Mouse (Mus musculus) embryonic facial prominence, embryonic 10.5 days (tissue): Measurements from ENCODE around the gene Rps6ka4. TPM values are rescaled to one million over a fixed set of nuclear protein-coding genes. Genes with fewer than 3 reads are reported as not detected.

Experiments used
- DNase-seq: peaks from one replicate; pipeline ENCODE4 v3.0.0-alpha.2; 2017; ENCODE audit warnings: low spot score
- H3K27ac ChIP-seq: fragments of 300-500 bp; sonication (generic); replicated peaks from 2 replicates; pipeline ENCODE4 v1.5.1; 2016; ENCODE audit warnings: mild to moderate bottlenecking
- H3K27me3 ChIP-seq: fragments of 300-500 bp; sonication (generic); replicated peaks from 2 replicates; pipeline ENCODE4 v1.6.1; 2016; ENCODE audit warnings: low read depth, mild to moderate bottlenecking; ENCODE audit not compliant: poor library complexity, severe bottlenecking
- H3K36me3 ChIP-seq: fragments of 300-500 bp; sonication (generic); replicated peaks from 2 replicates; pipeline ENCODE4 v1.6.1; 2016; ENCODE audit warnings: mild to moderate bottlenecking, moderate library complexity
- H3K4me1 ChIP-seq: fragments of 300-500 bp; sonication (generic); 2 replicates; pipeline ENCODE4 v1.6.1; 2016
- H3K4me3 ChIP-seq: fragments of 300-500 bp; sonication (generic); 2 replicates; pipeline ENCODE4 v1.5.1; 2016; ENCODE audit warnings: mild to moderate bottlenecking, moderate library complexity
- H3K9me3 ChIP-seq: fragments of 300-500 bp; sonication (generic); 2 replicates; pipeline ENCODE4 v1.6.1; 2016; ENCODE audit warnings: mild to moderate bottlenecking
- WGBS: fragments of 180-500 bp; shearing (Covaris S2); methylation state at CpG from one replicate; pipeline ENCODE4 v1.1.7; 2016; 5-methylcytosine and 5-hydroxymethylcytosine counted together
- microRNA-seq: library from miRNA; unstranded; fragments of <30 nt; microRNA quantifications from one replicate; pipeline ENCODE4, GENCODE M21; 2017
- polyA plus RNA-seq: library from polyadenylated mRNA; unstranded; fragments of >200 nt; fragmentation: Nextera tagmentation; extraction: Ambion mirVana; gene quantifications from 2 replicates; pipeline ENCODE4 v1.2.1, GENCODE M21; 2016

Rps6ka4 gene
- polyA plus RNA-seq, 1 experiment from 2014 or later, result 7.0 TPM

DNA sequence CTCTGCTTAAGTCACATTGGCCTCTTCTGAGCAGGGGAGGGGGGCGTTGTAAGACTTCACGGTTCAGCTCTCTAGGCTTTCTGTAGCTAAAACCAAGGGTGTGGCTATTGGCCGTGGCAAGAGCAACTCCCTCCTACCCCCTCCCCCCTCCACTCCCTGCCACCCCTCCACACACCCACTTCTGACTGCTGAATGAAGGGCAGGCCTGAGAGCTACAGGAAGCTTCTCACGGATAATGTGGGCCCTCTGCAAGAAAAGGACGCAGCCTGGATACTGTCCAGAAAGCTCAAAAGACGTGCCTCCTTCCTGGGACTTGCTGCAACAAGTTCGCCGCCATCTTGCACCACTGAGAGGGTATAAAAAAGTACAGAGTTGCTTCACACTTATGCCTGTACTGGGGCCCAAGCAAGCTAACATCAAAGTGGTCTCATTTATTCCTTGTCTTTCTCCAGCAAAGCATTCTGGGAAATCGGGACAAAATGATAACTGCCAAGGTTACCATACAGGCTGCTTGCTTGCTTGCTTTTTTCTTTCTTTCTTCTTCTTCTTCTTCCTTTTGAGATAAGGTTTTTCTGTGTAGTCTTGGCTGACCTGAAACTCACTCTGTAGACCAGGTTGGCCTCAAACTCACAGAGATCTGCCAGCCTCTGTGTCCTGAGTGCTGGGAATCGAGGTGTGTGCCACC is 21.2 kb downstream of the Rps6ka4 start:
- no peak for DNase-seq
- peaks cover 11% of the 10 kb centered on the region for H3K4me1 ChIP-seq
- H3K9me3 ChIP-seq, result peaks cover 2% of the 10 kb centered on the region; the same call in 1 of the 2 replicates
- H3K27ac ChIP-seq, result no peak overlapping the region
- H3K4me3 ChIP-seq, result no peak overlapping the region
- no peaks in the 10 kb centered on the region for H3K36me3 ChIP-seq
- WGBS, result 56% methylated on average over 10 of the region's 10 CpGs
- H3K27me3 ChIP-seq, result peaks cover 22% of the 10 kb centered on the region; the same call in 1 of the 2 replicates

DNA sequence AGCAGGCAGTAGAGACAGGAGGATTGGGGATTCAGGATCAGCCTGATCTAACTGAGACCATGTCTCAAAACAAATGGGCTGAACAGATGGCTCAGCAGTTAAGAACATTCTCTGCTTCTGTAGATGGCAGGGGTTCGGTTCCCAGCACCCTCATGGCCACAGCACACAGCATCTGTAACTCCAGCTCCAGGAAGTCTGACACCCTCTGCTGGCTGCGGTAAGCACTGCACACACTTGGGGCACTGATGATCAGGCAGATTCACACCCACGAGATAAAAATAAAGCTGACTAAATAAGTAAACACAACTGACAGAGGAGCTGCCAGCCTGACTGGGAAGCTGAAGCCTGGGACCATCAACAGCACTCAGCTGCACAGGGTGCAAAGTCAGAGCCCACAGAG is 25.5 kb downstream of the Rps6ka4 start:
- no peaks in the 10 kb centered on the region for H3K9me3 ChIP-seq
- 94% methylated on average over 3 of the region's 3 CpGs for WGBS
- peaks cover 17% of the 10 kb centered on the region for H3K4me1 ChIP-seq
- H3K36me3 ChIP-seq, result no peaks in the 10 kb centered on the region
- no peak overlapping the region for H3K4me3 ChIP-seq
- DNase-seq, result no peak
- H3K27ac ChIP-seq, result no peak overlapping the region; the same call in 1 of the 2 replicates
- 0 out of 2 replicates have a peak, but pooled peaks cover 8% of the 10 kb centered on the region for H3K27me3 ChIP-seq

DNA sequence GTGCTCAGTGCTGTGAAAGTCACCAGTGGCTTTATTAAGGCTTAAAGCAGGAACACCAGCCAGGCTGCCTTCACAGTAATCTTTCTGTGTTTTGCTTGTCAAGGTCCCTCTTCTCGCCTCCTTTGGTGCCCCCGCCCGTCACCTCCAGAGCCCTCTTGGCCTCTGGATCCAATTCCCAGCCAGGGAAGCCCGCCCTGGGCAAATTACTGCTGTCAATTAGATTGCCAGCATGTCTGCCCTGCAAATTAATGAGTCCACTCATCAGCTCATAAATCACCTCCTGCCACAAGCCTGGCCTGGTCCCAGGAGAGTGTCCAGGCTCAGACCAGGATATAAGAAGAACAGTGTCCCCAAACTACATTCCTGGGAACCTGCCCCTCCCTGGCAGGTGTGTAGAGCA is 26.1 kb downstream of the Rps6ka4 start:
- H3K9me3 ChIP-seq, result no peaks in the 10 kb centered on the region
- no peak for DNase-seq
- H3K36me3 ChIP-seq, result no peaks in the 10 kb centered on the region
- no peak overlapping the region for H3K4me3 ChIP-seq
- H3K27me3 ChIP-seq, result 0 out of 2 replicates have a peak, but pooled peaks cover 8% of the 10 kb centered on the region
- 38% methylated on average over 4 of the region's 4 CpGs for WGBS
- H3K27ac ChIP-seq, result peak overlapping the region; percentile 19
- peaks cover 17% of the 10 kb centered on the region for H3K4me1 ChIP-seq

Small RNA genes lying within 50 kb of the gene (microRNA-seq; reads per million reads assigned to microRNA genes)
- not detected for gene Mir5046

Other genes starting within 250 kb of the Rps6ka4 start
- 0.62 and 0.67 TPM in 2 replicates for gene Ccdc88b, start 17.6 kb upstream of the Rps6ka4 start, polyA plus RNA-seq
- gene Trmt112, start 69.1 kb upstream of the Rps6ka4 start, polyA plus RNA-seq, result 150 and 168 TPM in 2 replicates
- gene Prdx5, start 69.5 kb upstream of the Rps6ka4 start, polyA plus RNA-seq, result 137 and 140 TPM in 2 replicates
- 7.9 and 8.9 TPM in 2 replicates for gene Esrra, start 81.2 kb upstream of the Rps6ka4 start, polyA plus RNA-seq
- gene Catsperz, start 84.7 kb upstream of the Rps6ka4 start, polyA plus RNA-seq, result 0.68 and 0.74 TPM in 2 replicates
- 0.23 TPM in 1 of 2 replicates, not detected in the other for gene Kcnk4, start 93.9 kb upstream of the Rps6ka4 start, polyA plus RNA-seq
- gene Bad, start 101.2 kb upstream of the Rps6ka4 start, polyA plus RNA-seq, result 53.4 and 55.1 TPM in 2 replicates
- gene Gpr137, start 101.8 kb upstream of the Rps6ka4 start, polyA plus RNA-seq, result 26.9 and 27.5 TPM in 2 replicates
- gene Ppp1r14b, start 134.3 kb upstream of the Rps6ka4 start, polyA plus RNA-seq, result 217 and 235 TPM in 2 replicates
- 32.8 and 37.0 TPM in 2 replicates for gene Plcb3, start 135.8 kb upstream of the Rps6ka4 start, polyA plus RNA-seq
- 100.0 and 101 TPM in 2 replicates for gene Fkbp2, start 139.9 kb upstream of the Rps6ka4 start, polyA plus RNA-seq
- 36.0 and 36.9 TPM in 2 replicates for gene Vegfb, start 147.0 kb upstream of the Rps6ka4 start, polyA plus RNA-seq
- gene Dnajc4, start 151.9 kb upstream of the Rps6ka4 start, polyA plus RNA-seq, result 18.1 and 18.2 TPM in 2 replicates
- gene Nudt22, start 155.5 kb upstream of the Rps6ka4 start, polyA plus RNA-seq, result 20.1 and 20.9 TPM in 2 replicates
- 8.3 and 8.8 TPM in 2 replicates for gene Trpt1, start 155.5 kb upstream of the Rps6ka4 start, polyA plus RNA-seq
- 7.1 and 8.0 TPM in 2 replicates for gene Fermt3, start 178.8 kb upstream of the Rps6ka4 start, polyA plus RNA-seq
- 453 and 489 TPM in 2 replicates for gene Stip1, start 199.3 kb upstream of the Rps6ka4 start, polyA plus RNA-seq
- 5.0 and 5.4 TPM in 2 replicates for gene Macrod1, start 216.2 kb upstream of the Rps6ka4 start, polyA plus RNA-seq